Mouse (Mus musculus) C3H10T1/2 (cell line): ENCODE results near the gene Ube2l3. TPM values are rescaled to one million over a fixed set of nuclear protein-coding genes. Genes with fewer than 3 reads are reported as not detected.

Source experiments
- polyA plus RNA-seq, 2 experiments: library from polyadenylated mRNA; unstranded; fragments of >200 nt; fragmentation: generic; extraction: Trizol; gene quantifications; one replicate each; pipeline ENCODE4 v1.2.1; 2012; ENCODE audit warnings: missing spikeins in 2 of 2

The Ube2l3 gene
- 100 to 1,000 TPM in 1 of 2 experiments, 10 to 100 TPM in 1; 62.2 to 108 TPM for polyA plus RNA-seq

GRCm38 (mm10) chr16:17202549-17202948 is at the start of gene Ube2l3:
Gene Ube2l3, minus strand, starts transcription at chr16:17202649.

GRCm38 (mm10) chr16:17232794-17233701 is 30.6 kb upstream of the Ube2l3 start, which contains the start of gene Hic2:
Gene Hic2, plus strand, starts transcription at chr16:17233572.

GRCm38 (mm10) chr16:17208389-17209361 is 6.2 kb upstream of the Ube2l3 start, which contains the start of gene Rimbp3:
Gene Rimbp3, plus strand, starts transcription at chr16:17208603.

GRCm38 (mm10) chr16:17146772-17147235 is 55.6 kb downstream of the Ube2l3 start, which contains the start of gene Ccdc116:
Gene Ccdc116, minus strand, starts transcription at chr16:17147229.

GRCm38 (mm10) chr16:17144339-17144738 is 58.1 kb downstream of the Ube2l3 start, which contains the start of gene Ydjc:
Gene Ydjc, plus strand, starts transcription at chr16:17144621.

GRCm38 (mm10) chr16:17132089-17132905 is 70.2 kb downstream of the Ube2l3 start, which contains the start of gene Sdf2l1:
Gene Sdf2l1, minus strand, starts transcription at chr16:17132383.

GRCm38 (mm10) chr16:17124871-17125520 is 77.5 kb downstream of the Ube2l3 start, which contains the start of gene 2610318N02Rik:
Gene 2610318N02Rik, minus strand, starts transcription at chr16:17125167.

GRCm38 (mm10) chr16:17110771-17111743 is 91.4 kb downstream of the Ube2l3 start, which contains the start of gene Ppil2:
Gene Ppil2, minus strand, starts transcription at chr16:17111257.

Other genes with a start within 250 kb of the Ube2l3 start
- gene Mapk1, start 219.3 kb downstream of the Ube2l3 start, polyA plus RNA-seq: 10 to 100 TPM in 1 of 2 experiments, 1 to 10 TPM in 1; 7.6 to 55.8 TPM
- 1 to 10 TPM in 1 of 2 experiments, under 1 TPM in 1; 0.53 to 9.9 TPM for gene Ypel1, start 133.0 kb downstream of the Ube2l3 start, polyA plus RNA-seq
- gene Ppil2, start 91.4 kb downstream of the Ube2l3 start, polyA plus RNA-seq: 10 to 100 TPM; 32.0 to 74.9 TPM
- gene 2610318N02Rik, start 77.5 kb downstream of the Ube2l3 start, polyA plus RNA-seq: 1 to 10 TPM in 1 of 2 experiments, not detected in 1; 1.4 TPM
- 10 to 100 TPM; 28.1 to 40.3 TPM for gene Sdf2l1, start 70.3 kb downstream of the Ube2l3 start, polyA plus RNA-seq
- gene Ydjc, start 58.0 kb downstream of the Ube2l3 start, polyA plus RNA-seq: 1 to 10 TPM; 3.3 to 10.0 TPM
- under 1 TPM; 0.02 to 0.24 TPM for gene Ccdc116, start 55.4 kb downstream of the Ube2l3 start, polyA plus RNA-seq
- gene Rimbp3, start 6.0 kb upstream of the Ube2l3 start, polyA plus RNA-seq: under 1 TPM; 0.01 to 0.05 TPM
- gene Hic2, start 30.9 kb upstream of the Ube2l3 start, polyA plus RNA-seq: 1 to 10 TPM in 1 of 2 experiments, under 1 TPM in 1; 0.53 to 2.5 TPM
- gene Tmem191c, start 73.4 kb upstream of the Ube2l3 start, polyA plus RNA-seq: 1 to 10 TPM in 1 of 2 experiments, under 1 TPM in 1; 0.55 to 6.1 TPM
- under 1 TPM in 1 of 2 experiments, not detected in 1; 0.07 TPM for gene Serpind1, start 128.7 kb upstream of the Ube2l3 start, polyA plus RNA-seq
- gene Snap29, start 203.3 kb upstream of the Ube2l3 start, polyA plus RNA-seq: 10 to 100 TPM in 1 of 2 experiments, 1 to 10 TPM in 1; 1.8 to 10.6 TPM
- gene Pi4ka, start 203.7 kb upstream of the Ube2l3 start, polyA plus RNA-seq: 10 to 100 TPM; 25.8 to 75.1 TPM
- gene Crkl, start 249.3 kb upstream of the Ube2l3 start, polyA plus RNA-seq: 10 to 100 TPM in 1 of 2 experiments, 1 to 10 TPM in 1; 1.3 to 14.5 TPM